Mouse (Mus musculus) lung, embryonic 15.5 days (tissue): ENCODE measurements around the gene Fgd3. TPM values are rescaled to one million over a fixed set of nuclear protein-coding genes. Genes with fewer than 3 reads are reported as not detected.

Source experiments
- ATAC-seq: fragments of 200-750 bp; cut with Nextera tagmentation; 2 replicates; pipeline ENCODE4 v1.8.0; 2017; ENCODE audit warnings: moderate number of reproducible peaks, borderline replicate concordance; ENCODE audit not compliant: low FRiP score, low TSS enrichment; ENCODE audit errors: extremely low read depth
- H3K27ac ChIP-seq: fragments of 300-500 bp; sonication (generic); 2 replicates; pipeline ENCODE4 v1.5.1; 2015; ENCODE audit warnings: moderate library complexity, mild to moderate bottlenecking, inconsistent platforms
- H3K27me3 ChIP-seq: fragments of 300-500 bp; sonication (generic); 2 replicates; pipeline ENCODE4 v1.6.1; 2015; ENCODE audit warnings: inconsistent platforms
- H3K36me3 ChIP-seq: fragments of 300-500 bp; sonication (generic); 2 replicates; pipeline ENCODE4 v1.6.1; 2015; ENCODE audit warnings: inconsistent platforms
- H3K4me1 ChIP-seq: fragments of 300-500 bp; sonication (generic); 2 replicates; pipeline ENCODE4 v1.6.1; 2015; ENCODE audit warnings: inconsistent platforms
- H3K4me2 ChIP-seq: fragments of 300-500 bp; sonication (generic); 2 replicates; pipeline ENCODE4 v1.6.1; 2015; ENCODE audit warnings: inconsistent platforms, mild to moderate bottlenecking, moderate library complexity
- H3K4me3 ChIP-seq: fragments of 300-500 bp; sonication (generic); 2 replicates; pipeline ENCODE4 v1.5.1; 2015; ENCODE audit warnings: mild to moderate bottlenecking, inconsistent platforms
- H3K9ac ChIP-seq: fragments of 300-500 bp; sonication (generic); 2 replicates; pipeline ENCODE4 v1.6.1; 2015; ENCODE audit warnings: inconsistent platforms
- H3K9me3 ChIP-seq: fragments of 300-500 bp; sonication (generic); 2 replicates; pipeline ENCODE4 v1.6.1; 2016; ENCODE audit warnings: inconsistent platforms
- WGBS: fragments of 180-500 bp; shearing (Covaris S2); methylation state at CpG from one replicate; pipeline ENCODE4 v1.1.7; 2015; 5-methylcytosine and 5-hydroxymethylcytosine counted together
- polyA plus RNA-seq: library from polyadenylated mRNA; unstranded; fragments of >200 nt; fragmentation: Nextera tagmentation; extraction: Ambion mirVana; gene quantifications from 2 replicates; pipeline ENCODE4 v1.2.1, GENCODE M21; 2015

The Fgd3 gene
- polyA plus RNA-seq, 1 experiment from 2014 or later: 0.30 TPM

GRCm38 (mm10) chr13:49252746-49253145, 67.4 kb downstream of the Fgd3 start:
- H3K9ac ChIP-seq: no peak overlapping the region
- no peak overlapping the region for H3K27ac ChIP-seq
- no peaks in the 10 kb centered on the region for H3K9me3 ChIP-seq
- peaks cover 8% of the 10 kb centered on the region for H3K4me1 ChIP-seq
- H3K36me3 ChIP-seq: no peaks in the 10 kb centered on the region
- peaks cover 14% of the 10 kb centered on the region for H3K27me3 ChIP-seq
- H3K4me3 ChIP-seq: no peak overlapping the region
- H3K4me2 ChIP-seq: no peak overlapping the region
- WGBS: 84% methylated on average over 13 of the region's 13 CpGs
- ATAC-seq: no peak

- Histone ChIP-seq H3K27ac (no peak overlapping the region), H3K9me3 (no peaks in the 10 kb centered on the region), H3K4me2 (no peak overlapping the region), H3K36me3 (no peaks in the 10 kb centered on the region), H3K4me1 (peaks cover 13% of the 10 kb centered on the region), H3K4me3 (no peak overlapping the region), H3K9ac (no peak overlapping the region), H3K27me3 (peaks cover 21% of the 10 kb centered on the region)
- no peak for ATAC-seq
- WGBS: 49% methylated on average over 2 of the region's 2 CpGs
Measured at GRCm38 (mm10) chr13:49252113-49252512, 68.0 kb downstream of the Fgd3 start.

DNA sequence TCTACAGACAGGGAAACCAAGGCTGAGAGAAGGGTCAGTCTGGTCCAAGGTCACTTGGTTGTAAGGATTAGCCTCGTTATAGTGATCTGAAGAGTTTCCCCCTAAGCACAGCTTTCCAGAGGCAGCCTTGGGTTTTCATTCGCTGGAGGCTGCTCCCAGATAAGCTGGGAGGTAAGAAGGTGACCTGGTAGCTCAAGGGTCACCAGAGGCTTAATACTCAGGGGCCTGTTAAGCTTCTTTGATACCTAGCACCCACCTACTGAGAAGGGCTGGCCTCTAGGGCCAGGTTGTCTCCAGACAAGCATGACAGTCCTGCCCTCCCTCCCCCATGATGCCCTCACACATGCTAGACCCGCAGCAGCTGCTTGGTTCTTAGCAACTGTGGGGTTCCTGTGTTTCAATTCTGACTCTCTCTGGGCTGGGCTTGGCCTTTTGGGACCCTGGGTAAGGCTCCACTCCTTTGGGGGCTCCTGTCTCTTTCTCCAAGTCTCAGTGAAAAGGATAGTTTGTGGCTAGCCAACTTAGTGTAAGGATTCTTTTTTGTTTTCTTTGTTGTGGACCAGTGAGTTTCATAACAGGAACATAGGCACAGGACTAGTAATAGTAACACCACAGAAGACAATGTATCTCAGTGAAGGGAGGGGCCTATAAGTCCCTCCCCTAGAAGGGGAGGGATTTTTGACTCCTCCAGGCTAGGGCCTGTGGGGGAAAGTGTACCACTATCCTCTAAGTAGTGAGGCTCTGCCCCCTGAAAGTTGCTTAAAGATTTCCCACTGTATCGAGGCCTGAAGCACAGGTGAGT, 69.2 kb downstream of the Fgd3 start:
- H3K36me3 ChIP-seq: no peaks in the 10 kb centered on the region
- no peak overlapping the region for H3K4me3 ChIP-seq
- no peak overlapping the region for H3K4me2 ChIP-seq
- H3K9ac ChIP-seq: no peak overlapping the region
- H3K27ac ChIP-seq: no peak overlapping the region
- peaks cover 13% of the 10 kb centered on the region for H3K4me1 ChIP-seq
- H3K9me3 ChIP-seq: no peaks in the 10 kb centered on the region
- H3K27me3 ChIP-seq: peaks cover 31% of the 10 kb centered on the region
- WGBS: 35% methylated on average over 4 of the region's 4 CpGs
- no peak for ATAC-seq

DNA sequence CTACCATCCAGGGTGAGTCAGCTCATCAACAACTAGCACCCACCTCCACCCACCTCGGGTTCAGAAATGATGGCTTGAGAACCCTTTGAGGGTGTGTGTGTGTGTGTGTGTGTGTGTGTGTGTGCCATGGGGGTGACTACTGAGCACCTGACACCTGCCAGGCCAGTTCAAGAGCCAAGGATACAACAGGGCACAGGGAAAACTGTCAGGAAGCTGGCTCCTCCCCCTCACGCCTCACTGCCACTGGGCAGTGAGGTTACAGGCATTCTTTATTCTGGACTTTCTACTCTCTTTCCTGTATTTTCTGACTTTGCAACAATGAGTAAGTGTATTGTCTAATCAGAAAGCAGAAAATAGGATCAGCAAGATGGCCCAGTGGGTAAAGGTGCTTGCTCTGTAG, 70.5 kb downstream of the Fgd3 start:
- ATAC-seq: no peak

DNA sequence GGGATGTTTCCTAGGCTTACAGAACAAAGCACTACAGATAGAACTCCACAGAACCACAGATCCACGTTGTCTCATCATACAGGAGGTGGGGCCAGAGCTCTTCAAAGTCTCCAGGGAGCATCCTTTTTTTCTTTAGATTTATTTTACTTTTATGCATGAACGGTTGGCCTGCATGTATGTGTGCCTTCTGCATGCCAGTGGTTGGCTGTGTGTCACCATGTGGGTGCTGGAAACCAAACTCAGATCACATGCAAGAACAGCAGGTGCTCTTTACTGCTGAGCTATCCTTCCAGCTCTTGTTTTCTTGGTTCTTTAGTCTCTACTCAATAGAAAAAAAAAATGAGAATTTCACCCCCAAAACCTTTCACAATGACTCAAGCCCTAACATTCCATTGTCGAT, 71.2 kb downstream of the Fgd3 start:
- no peaks in the 10 kb centered on the region for H3K36me3 ChIP-seq
- H3K9ac ChIP-seq: no peak overlapping the region
- no peak for ATAC-seq
- no peak overlapping the region for H3K4me3 ChIP-seq
- peaks cover 31% of the 10 kb centered on the region for H3K27me3 ChIP-seq
- H3K4me2 ChIP-seq: no peak overlapping the region
- no peak overlapping the region for H3K27ac ChIP-seq
- 47% methylated on average over 3 of the region's 3 CpGs for WGBS
- H3K9me3 ChIP-seq: no peaks in the 10 kb centered on the region
- H3K4me1 ChIP-seq: peaks cover 13% of the 10 kb centered on the region

More for the DNA sequence above, 70.5 kb downstream of the Fgd3 start:
- no peaks in the 10 kb centered on the region for H3K36me3 ChIP-seq
- H3K9me3 ChIP-seq: no peaks in the 10 kb centered on the region
- H3K27ac ChIP-seq: no peak overlapping the region
- peaks cover 31% of the 10 kb centered on the region for H3K27me3 ChIP-seq
- no peak overlapping the region for H3K4me2 ChIP-seq
- H3K9ac ChIP-seq: no peak overlapping the region
- 64% methylated on average over 2 of the region's 2 CpGs for WGBS
- H3K4me1 ChIP-seq: peaks cover 13% of the 10 kb centered on the region
- H3K4me3 ChIP-seq: no peak overlapping the region

DNA sequence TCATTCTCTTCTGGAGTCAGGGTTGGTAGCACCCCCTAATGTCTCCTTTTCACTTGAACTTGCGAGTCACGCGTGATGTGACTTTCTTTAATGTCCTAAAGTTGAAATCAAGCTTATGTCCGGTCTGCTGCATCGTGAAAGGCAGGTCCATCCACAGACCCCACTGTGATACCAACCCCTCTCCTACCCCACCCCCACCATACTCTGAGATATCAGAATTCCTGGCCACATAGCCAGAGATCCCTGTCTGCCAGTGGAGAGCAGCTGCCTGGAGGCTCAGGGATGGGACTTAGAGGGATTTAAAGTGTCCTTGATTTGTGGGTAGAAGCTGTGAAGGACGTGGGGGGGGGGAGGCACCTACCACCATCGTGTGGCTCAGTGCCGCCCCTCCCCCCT, 71.6 kb downstream of the Fgd3 start, which contains the start of gene Susd3:
Gene Susd3, minus strand, starts transcription at position 240 of the 396 bp plus-strand sequence.
- peak within 1 kb of the TSS; percentile 5; the same call in 1 of the 2 replicates for H3K9ac ChIP-seq

DNA sequence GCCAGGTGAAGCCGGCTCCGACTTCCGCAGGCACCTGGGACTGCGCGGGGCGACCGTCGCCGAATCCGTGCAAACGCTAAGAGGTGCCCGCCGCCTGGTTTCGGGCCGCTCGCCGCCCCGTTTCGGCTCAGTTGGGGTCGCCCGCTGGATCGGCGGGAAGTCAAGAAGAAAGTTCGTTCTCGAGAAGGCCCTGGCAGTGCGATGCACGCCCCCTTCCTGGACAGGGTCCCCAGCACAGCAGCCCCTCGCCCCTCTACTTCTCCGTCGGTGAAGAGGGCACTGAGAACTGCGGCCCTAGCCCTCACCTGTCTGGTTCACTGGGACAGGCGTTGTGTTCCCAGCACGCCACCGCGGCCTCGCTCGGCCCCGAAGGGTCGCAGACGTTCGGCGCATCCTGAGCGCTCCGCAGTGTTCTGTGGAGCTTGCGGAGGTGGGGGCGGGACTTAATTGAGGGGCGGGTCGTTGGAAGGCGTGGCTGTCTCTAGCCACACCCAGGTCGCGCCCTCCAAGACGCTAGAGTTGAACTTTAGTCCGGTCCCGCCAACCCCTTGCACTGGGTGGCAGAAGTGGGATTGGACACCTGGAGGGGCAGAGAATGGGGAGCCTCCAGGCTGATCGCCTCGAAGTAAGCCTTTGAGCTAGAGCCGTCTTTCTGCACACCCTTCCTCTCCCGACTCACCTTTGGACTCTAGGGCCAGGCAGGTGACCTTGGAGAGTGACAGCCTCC, 72.2 kb downstream of the Fgd3 start:
- no peaks in the 10 kb centered on the region for H3K9me3 ChIP-seq
- peaks cover 31% of the 10 kb centered on the region for H3K27me3 ChIP-seq
- no peak overlapping the region for H3K27ac ChIP-seq
- peak overlapping the region; percentile 76 for H3K4me2 ChIP-seq
- peak overlapping the region; percentile 40 for H3K4me3 ChIP-seq
- peak; percentile 47; the same call in 1 of the 2 replicates for ATAC-seq
- peaks cover 13% of the 10 kb centered on the region for H3K4me1 ChIP-seq
- H3K36me3 ChIP-seq: no peaks in the 10 kb centered on the region
- H3K9ac ChIP-seq: peak overlapping the region; percentile 5; the same call in 1 of the 2 replicates
- WGBS: 2% methylated on average over 58 of the region's 58 CpGs

More for the DNA sequence above, 71.6 kb downstream of the Fgd3 start, which contains the start of gene Susd3:
- ATAC-seq: no peak
- Histone ChIP-seq H3K4me1 (peaks cover 13% of the 10 kb centered on the region), H3K4me2 (peak within 1 kb of the TSS; percentile 76), H3K36me3 (no peaks in the 10 kb centered on the region), H3K27ac (no peak within 1 kb of the TSS), H3K4me3 (peak within 1 kb of the TSS; percentile 40), H3K9me3 (no peaks in the 10 kb centered on the region), H3K27me3 (peaks cover 31% of the 10 kb centered on the region)
- WGBS: 24% methylated on average over 6 of the region's 8 CpGs

GRCm38 (mm10) chr13:49247232-49247739, 72.8 kb downstream of the Fgd3 start:
- Histone ChIP-seq H3K27ac (no peak overlapping the region), H3K36me3 (no peaks in the 10 kb centered on the region), H3K27me3 (peaks cover 31% of the 10 kb centered on the region), H3K9ac (peak overlapping the region; percentile 5; the same call in 1 of the 2 replicates), H3K4me3 (peak overlapping the region; percentile 40), H3K4me1 (peaks cover 13% of the 10 kb centered on the region), H3K9me3 (no peaks in the 10 kb centered on the region), H3K4me2 (peak overlapping the region; percentile 76)
- no peak for ATAC-seq
- WGBS: 36% methylated on average over 12 of the region's 12 CpGs

GRCm38 (mm10) chr13:49246626-49247025, 73.5 kb downstream of the Fgd3 start:
- WGBS: 80% methylated on average over 2 of the region's 2 CpGs
- ATAC-seq: no peak
- no peak overlapping the region for H3K4me2 ChIP-seq
- no peak overlapping the region for H3K9ac ChIP-seq
- H3K27me3 ChIP-seq: peaks cover 31% of the 10 kb centered on the region
- H3K4me3 ChIP-seq: no peak overlapping the region
- H3K27ac ChIP-seq: no peak overlapping the region
- peaks cover 13% of the 10 kb centered on the region for H3K4me1 ChIP-seq
- H3K36me3 ChIP-seq: no peaks in the 10 kb centered on the region
- no peaks in the 10 kb centered on the region for H3K9me3 ChIP-seq

DNA sequence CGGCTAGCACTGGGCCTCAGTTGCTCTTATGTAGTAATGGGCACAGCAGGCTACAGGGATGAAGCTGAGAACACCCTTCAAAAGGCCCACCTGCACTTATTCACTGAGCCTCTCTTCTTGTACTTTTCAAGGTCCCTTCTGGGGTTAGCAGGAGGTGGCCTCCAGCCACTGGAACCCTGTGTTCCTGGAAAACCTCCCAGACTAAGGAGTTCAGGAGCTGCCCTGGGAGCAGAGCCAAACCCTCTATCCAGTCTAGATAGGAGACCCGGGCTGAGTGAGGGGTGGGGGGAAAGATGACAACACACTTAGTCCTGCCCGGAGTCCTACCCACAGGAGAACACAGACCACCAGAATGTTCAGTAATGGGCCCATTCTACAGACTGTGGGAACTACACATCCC, 74.1 kb downstream of the Fgd3 start:
- Histone ChIP-seq H3K9me3 (no peaks in the 10 kb centered on the region), H3K27me3 (peaks cover 31% of the 10 kb centered on the region), H3K27ac (no peak overlapping the region), H3K4me1 (peaks cover 13% of the 10 kb centered on the region), H3K4me2 (no peak overlapping the region), H3K9ac (no peak overlapping the region), H3K36me3 (no peaks in the 10 kb centered on the region), H3K4me3 (no peak overlapping the region)
- WGBS: 59% methylated on average over 3 of the region's 3 CpGs
- ATAC-seq: no peak

- peaks cover 31% of the 10 kb centered on the region for H3K27me3 ChIP-seq
- no peaks in the 10 kb centered on the region for H3K9me3 ChIP-seq
- H3K4me2 ChIP-seq: no peak overlapping the region
- H3K36me3 ChIP-seq: no peaks in the 10 kb centered on the region
- ATAC-seq: no peak
- no peak overlapping the region for H3K4me3 ChIP-seq
- 56% methylated on average over 4 of the region's 4 CpGs for WGBS
- H3K4me1 ChIP-seq: peaks cover 13% of the 10 kb centered on the region
- H3K9ac ChIP-seq: no peak overlapping the region
- no peak overlapping the region for H3K27ac ChIP-seq
Measured at GRCm38 (mm10) chr13:49245251-49245650, 74.9 kb downstream of the Fgd3 start.

DNA sequence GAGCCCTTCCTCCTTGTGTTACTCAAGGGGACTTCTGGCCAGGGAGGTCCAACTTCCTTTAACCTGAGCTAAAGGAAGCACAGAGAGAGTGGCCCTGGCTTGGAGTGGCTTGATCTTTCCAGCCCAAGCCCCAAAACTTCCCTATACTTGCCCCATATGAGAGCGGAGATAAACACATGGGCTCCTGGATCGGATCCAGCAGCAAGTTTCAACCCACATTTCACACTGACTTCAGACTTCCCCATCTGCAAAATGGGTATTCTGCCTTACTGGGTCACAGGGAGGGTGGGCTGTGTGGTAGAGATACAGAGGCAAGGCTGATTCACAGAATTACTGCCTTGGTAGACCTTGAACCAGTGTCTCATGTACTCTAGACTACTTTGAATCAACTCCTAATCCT, 76.6 kb downstream of the Fgd3 start:
- no peak overlapping the region for H3K4me3 ChIP-seq
- H3K27ac ChIP-seq: no peak overlapping the region
- H3K4me2 ChIP-seq: no peak overlapping the region
- H3K36me3 ChIP-seq: no peaks in the 10 kb centered on the region
- WGBS: 91% methylated on average over 2 of the region's 2 CpGs
- no peak for ATAC-seq
- H3K4me1 ChIP-seq: peaks cover 12% of the 10 kb centered on the region
- peaks cover 24% of the 10 kb centered on the region for H3K27me3 ChIP-seq
- H3K9me3 ChIP-seq: no peaks in the 10 kb centered on the region
- H3K9ac ChIP-seq: no peak overlapping the region
